Mouse (Mus musculus) embryonic facial prominence, embryonic 11.5 days (tissue): Measurements from ENCODE around the gene Inca1. TPM values are rescaled to one million over a fixed set of nuclear protein-coding genes. Genes with fewer than 3 reads are reported as not detected.

Experiments
- ATAC-seq: fragments of 200-750 bp; cut with Nextera tagmentation; replicated peaks from 2 replicates; pipeline ENCODE4 v1.8.0; 2017; ENCODE audit warnings: low read depth; ENCODE audit not compliant: insufficient number of reproducible peaks, low FRiP score, low TSS enrichment
- DNase-seq: peaks from one replicate; pipeline ENCODE4 v3.0.0-alpha.2; 2015; ENCODE audit warnings: low spot score
- H3K27ac ChIP-seq: fragments of 300-500 bp; sonication (generic); replicated peaks from 2 replicates; pipeline ENCODE4 v1.5.1; 2014; ENCODE audit warnings: mild to moderate bottlenecking, low read depth, low read length, control low read depth
- H3K27me3 ChIP-seq: fragments of 300-500 bp; sonication (generic); 2 replicates; pipeline ENCODE4 v1.6.1; 2014; ENCODE audit warnings: mild to moderate bottlenecking, low read length, moderate library complexity, mixed read lengths; ENCODE audit not compliant: control insufficient read depth, insufficient read depth
- H3K36me3 ChIP-seq: fragments of 300-500 bp; sonication (generic); replicated peaks from 2 replicates; pipeline ENCODE4 v1.6.1; 2014; ENCODE audit warnings: low read depth, mild to moderate bottlenecking, low read length, moderate library complexity, mixed read lengths; ENCODE audit not compliant: control insufficient read depth, insufficient read depth
- H3K4me1 ChIP-seq: fragments of 300-500 bp; sonication (generic); 2 replicates; pipeline ENCODE4 v1.6.1; 2014; ENCODE audit warnings: low read length, mixed read lengths; ENCODE audit not compliant: control insufficient read depth, insufficient read depth
- H3K4me2 ChIP-seq: fragments of 300-500 bp; sonication (generic); 2 replicates; pipeline ENCODE4 v1.6.1; 2014; ENCODE audit warnings: low read depth, mild to moderate bottlenecking, control low read depth, low read length, moderate library complexity
- H3K4me3 ChIP-seq: fragments of 300-500 bp; sonication (generic); 2 replicates; pipeline ENCODE4 v1.5.1; 2014; ENCODE audit warnings: low read depth, low read length, control low read depth
- H3K9ac ChIP-seq: fragments of 300-500 bp; sonication (generic); replicated peaks from 2 replicates; pipeline ENCODE4 v1.6.1; 2014; ENCODE audit warnings: mild to moderate bottlenecking, control low read depth, low read length
- H3K9me3 ChIP-seq: fragments of 300-500 bp; sonication (generic); replicated peaks from 2 replicates; pipeline ENCODE4 v1.6.1; 2016; ENCODE audit warnings: mild to moderate bottlenecking, low read length, inconsistent platforms, mixed read lengths; ENCODE audit not compliant: control insufficient read depth
- WGBS: fragments of 180-500 bp; shearing (Covaris S2); extraction: QIAGEN DNeasy Blood & Tissue Kit; methylation state at CpG from one replicate; pipeline ENCODE4 v1.1.7; 2014; 5-methylcytosine and 5-hydroxymethylcytosine counted together
- polyA plus RNA-seq: library from polyadenylated mRNA; unstranded; fragments of >200 nt; fragmentation: Nextera tagmentation; extraction: Ambion mirVana; gene quantifications from 2 replicates; pipeline ENCODE4 v1.2.1, GENCODE M21; 2014

Gene Inca1
- polyA plus RNA-seq, 1 experiment from 2014 or later: 0.73 TPM

- H3K4me3 ChIP-seq: no peak overlapping the region
- H3K27ac ChIP-seq: no peak overlapping the region
- WGBS: 45% methylated on average over 5 of the region's 5 CpGs
- H3K9me3 ChIP-seq: no peaks in the 10 kb centered on the region
- no peaks in the 10 kb centered on the region for H3K4me1 ChIP-seq
- ATAC-seq (no peak), DNase-seq (no peak)
- H3K4me2 ChIP-seq: no peak overlapping the region
- H3K9ac ChIP-seq: no peak overlapping the region; the same call in 1 of the 2 replicates
- no peaks in the 10 kb centered on the region; the same call in 1 of the 2 replicates for H3K36me3 ChIP-seq
- H3K27me3 ChIP-seq: no peaks in the 10 kb centered on the region
Measured at GRCm38 (mm10) chr11:70733256-70733655, 33.3 kb upstream of the Inca1 start.

- Histone ChIP-seq H3K36me3 (peaks cover 4% of the 10 kb centered on the region), H3K27me3 (no peaks in the 10 kb centered on the region), H3K27ac (no peak overlapping the region), H3K9ac (no peak overlapping the region), H3K9me3 (no peaks in the 10 kb centered on the region), H3K4me1 (no peaks in the 10 kb centered on the region), H3K4me2 (no peak overlapping the region), H3K4me3 (no peak overlapping the region)
- WGBS: 72% methylated on average over 5 of the region's 5 CpGs
- ATAC-seq (no peak), DNase-seq (no peak)
Measured at GRCm38 (mm10) chr11:70731178-70731577, 31.2 kb upstream of the Inca1 start.

GRCm38 (mm10) chr11:70730427-70731038, 30.6 kb upstream of the Inca1 start:
- Histone ChIP-seq H3K27me3 (no peaks in the 10 kb centered on the region), H3K4me1 (no peaks in the 10 kb centered on the region), H3K9me3 (no peaks in the 10 kb centered on the region), H3K27ac (no peak overlapping the region), H3K9ac (no peak overlapping the region), H3K4me3 (no peak overlapping the region), H3K36me3 (peaks cover 6% of the 10 kb centered on the region), H3K4me2 (no peak overlapping the region)
- 77% methylated on average over 9 of the region's 9 CpGs for WGBS
- DNase-seq (no peak), ATAC-seq (no peak)

GRCm38 (mm10) chr11:70727385-70727784, 27.4 kb upstream of the Inca1 start:
- Histone ChIP-seq H3K4me3 (no peak overlapping the region), H3K4me2 (no peak overlapping the region), H3K27ac (no peak overlapping the region), H3K9ac (no peak overlapping the region), H3K27me3 (no peaks in the 10 kb centered on the region), H3K36me3 (peaks cover 8% of the 10 kb centered on the region), H3K4me1 (no peaks in the 10 kb centered on the region), H3K9me3 (no peaks in the 10 kb centered on the region)
- no peak for ATAC-seq
- 91% methylated on average over 5 of the region's 5 CpGs for WGBS
- DNase-seq: no peak

- Histone ChIP-seq H3K4me1 (no peaks in the 10 kb centered on the region), H3K27me3 (no peaks in the 10 kb centered on the region), H3K4me2 (no peak overlapping the region), H3K36me3 (peaks cover 8% of the 10 kb centered on the region), H3K27ac (no peak overlapping the region), H3K9me3 (no peaks in the 10 kb centered on the region), H3K4me3 (no peak overlapping the region), H3K9ac (no peak overlapping the region)
- DNase-seq (no peak), ATAC-seq (no peak)
- 90% methylated on average over 2 of the region's 2 CpGs for WGBS
Measured at GRCm38 (mm10) chr11:70726585-70726984, 26.6 kb upstream of the Inca1 start.

GRCm38 (mm10) chr11:70724706-70725105, 24.8 kb upstream of the Inca1 start:
- H3K27me3 ChIP-seq: no peaks in the 10 kb centered on the region
- no peaks in the 10 kb centered on the region for H3K9me3 ChIP-seq
- no peak overlapping the region for H3K9ac ChIP-seq
- no peak overlapping the region for H3K4me2 ChIP-seq
- no peaks in the 10 kb centered on the region for H3K4me1 ChIP-seq
- DNase-seq (no peak), ATAC-seq (no peak)
- no peak overlapping the region for H3K4me3 ChIP-seq
- no peak overlapping the region for H3K27ac ChIP-seq
- 96% methylated on average over 9 of the region's 9 CpGs for WGBS
- peaks cover 8% of the 10 kb centered on the region for H3K36me3 ChIP-seq

GRCm38 (mm10) chr11:70721072-70721471, 21.1 kb upstream of the Inca1 start:
- H3K27me3 ChIP-seq: no peaks in the 10 kb centered on the region
- DNase-seq: no peak
- ATAC-seq: no peak
- H3K36me3 ChIP-seq: peaks cover 5% of the 10 kb centered on the region
- no peak overlapping the region for H3K4me3 ChIP-seq
- 96% methylated on average over 3 of the region's 3 CpGs for WGBS
- H3K4me2 ChIP-seq: no peak overlapping the region
- no peak overlapping the region for H3K9ac ChIP-seq
- no peak overlapping the region for H3K27ac ChIP-seq
- H3K4me1 ChIP-seq: no peaks in the 10 kb centered on the region
- no peaks in the 10 kb centered on the region for H3K9me3 ChIP-seq

GRCm38 (mm10) chr11:70720567-70720966, 20.6 kb upstream of the Inca1 start:
- H3K4me2 ChIP-seq: no peak overlapping the region
- H3K4me1 ChIP-seq: no peaks in the 10 kb centered on the region
- H3K4me3 ChIP-seq: no peak overlapping the region
- DNase-seq (no peak), ATAC-seq (no peak)
- no peaks in the 10 kb centered on the region for H3K9me3 ChIP-seq
- 86% methylated on average over 3 of the region's 3 CpGs for WGBS
- H3K9ac ChIP-seq: no peak overlapping the region
- H3K36me3 ChIP-seq: peaks cover 5% of the 10 kb centered on the region
- H3K27ac ChIP-seq: no peak overlapping the region
- H3K27me3 ChIP-seq: no peaks in the 10 kb centered on the region
